Mouse (Mus musculus) thymus, adult 2 months (tissue): ENCODE data around the gene Troap. TPM values are rescaled to one million over a fixed set of nuclear protein-coding genes. Genes with fewer than 3 reads are reported as not detected.

Source experiments
- DNase-seq: peaks from one replicate; pipeline ENCODE4 v3.0.0; 2021
- H3K27ac ChIP-seq: fragments of 200-500 bp; 2 replicates; pipeline ENCODE4 v1.5.1; 2012; ENCODE audit warnings: low read length, control low read depth; ENCODE audit not compliant: control insufficient read depth, insufficient read depth
- H3K27me3 ChIP-seq: fragments of 200-500 bp; 2 replicates; pipeline ENCODE4 v1.6.1; 2012; ENCODE audit warnings: mild to moderate bottlenecking, low read length, moderate library complexity, mixed read lengths; ENCODE audit not compliant: control insufficient read depth, insufficient read depth
- H3K36me3 ChIP-seq: fragments of 200-500 bp; 2 replicates; pipeline ENCODE4 v1.6.1; 2012; ENCODE audit warnings: mild to moderate bottlenecking, low read length, moderate library complexity; ENCODE audit not compliant: control insufficient read depth, insufficient read depth
- H3K4me1 ChIP-seq: fragments of 200-500 bp; replicated peaks from 2 replicates; pipeline ENCODE4 v1.6.1; 2012; ENCODE audit warnings: low read length; ENCODE audit not compliant: control insufficient read depth, insufficient read depth
- H3K4me3 ChIP-seq: fragments of 200-500 bp; 2 replicates; pipeline ENCODE4 v1.5.1; 2012; ENCODE audit warnings: mild to moderate bottlenecking, low read length, control low read depth, moderate library complexity; ENCODE audit not compliant: control insufficient read depth, insufficient read depth
- CTCF ChIP-seq: fragments of 200-500 bp; IDR thresholded peaks from 2 replicates; pipeline ENCODE4 v1.5.1; 2012; ENCODE audit warnings: mild to moderate bottlenecking, control low read depth, low read length, moderate library complexity, borderline replicate concordance; ENCODE audit not compliant: control insufficient read depth, poor library complexity, insufficient read depth; ENCODE audit errors: extremely low read depth
- POLR2A ChIP-seq: fragments of 200-500 bp; IDR thresholded peaks from 2 replicates; pipeline ENCODE4 v1.6.1; 2012; ENCODE audit warnings: mild to moderate bottlenecking, low read length, control low read depth, moderate library complexity; ENCODE audit not compliant: control insufficient read depth, poor library complexity, insufficient read depth; ENCODE audit errors: extremely low read depth
- WGBS: fragments of 180-500 bp; shearing (Covaris S2); methylation state at CpG from one replicate; pipeline ENCODE4 v1.1.7; 2018; 5-methylcytosine and 5-hydroxymethylcytosine counted together
- polyA plus RNA-seq: library from polyadenylated mRNA; depleted of rRNA; stranded (reverse); fragments of >200 nt; gene quantifications from 2 replicates; pipeline ENCODE4 v1.2.3, GENCODE M21; 2012

Gene Troap
- polyA plus RNA-seq, 1 experiment = 40.8 TPM

DNA sequence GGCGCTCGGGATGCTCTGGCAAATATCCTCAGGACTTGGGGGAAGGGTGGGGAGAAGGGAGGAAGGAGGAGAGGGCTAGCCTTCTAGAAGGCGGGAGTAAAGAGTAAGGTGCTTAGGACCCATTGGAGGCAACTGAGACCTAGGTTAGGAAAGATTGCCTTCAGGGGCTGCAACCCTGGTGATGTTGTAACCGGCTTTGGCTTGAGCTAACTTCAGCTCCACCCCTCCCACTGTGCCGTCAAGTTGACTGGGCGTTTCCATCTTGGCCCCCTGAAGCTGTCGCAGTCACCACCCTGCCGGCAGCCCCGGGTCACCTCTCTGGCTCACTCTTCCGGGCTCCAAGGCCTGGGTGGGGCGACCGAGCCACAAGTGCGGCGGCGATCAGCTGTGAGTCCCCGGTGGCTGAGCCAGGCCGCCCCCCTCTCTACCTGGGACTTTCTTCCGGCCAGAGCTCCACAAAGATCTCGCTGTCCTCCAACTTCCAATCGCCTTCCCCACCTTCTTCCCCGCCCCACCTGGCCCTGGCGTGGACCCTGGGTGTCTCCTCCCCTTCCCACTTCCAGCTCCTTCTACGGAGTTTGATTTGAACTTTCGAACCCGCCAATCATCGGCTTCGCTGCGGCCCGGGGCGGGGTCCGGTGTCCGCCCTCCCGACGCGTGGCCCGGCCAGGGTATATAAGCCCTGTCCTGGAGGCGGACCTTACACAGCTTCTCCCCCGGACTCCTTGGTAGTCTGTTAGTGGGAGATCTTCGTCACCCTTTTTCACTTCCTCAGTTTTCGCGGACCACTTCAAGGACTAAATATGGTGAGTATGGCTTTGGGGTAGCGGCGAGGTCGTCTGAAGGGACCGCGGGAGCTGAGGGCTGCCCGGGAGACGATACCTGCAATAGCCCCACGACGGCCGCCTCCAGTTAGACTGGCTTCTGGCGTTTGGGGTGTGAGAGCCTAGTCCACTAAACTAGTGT, 44.5 kb upstream of the Troap start, which contains the start of gene Tuba1c:
Tuba1c (plus strand) TSS at position 273 of the 966 bp plus-strand sequence.
- H3K4me1 ChIP-seq = peaks cover 21% of the 10 kb centered on the region
- peak; percentile 86 for DNase-seq
- no peaks in the 10 kb centered on the region for H3K27me3 ChIP-seq
- peaks cover 5% of the 10 kb centered on the region for H3K36me3 ChIP-seq
- TF ChIP-seq POLR2A = peak; percentile 81
- 0 out of 2 replicates have a peak, but pooled peaks have one; percentile 32 for TF ChIP-seq CTCF
- H3K27ac ChIP-seq = peak within 1 kb of the TSS; percentile 27; the same call in 1 of the 2 replicates
- under 1% methylated on average over 52 of the region's 52 CpGs for WGBS
- H3K4me3 ChIP-seq = peak within 1 kb of the TSS; percentile 63

DNA sequence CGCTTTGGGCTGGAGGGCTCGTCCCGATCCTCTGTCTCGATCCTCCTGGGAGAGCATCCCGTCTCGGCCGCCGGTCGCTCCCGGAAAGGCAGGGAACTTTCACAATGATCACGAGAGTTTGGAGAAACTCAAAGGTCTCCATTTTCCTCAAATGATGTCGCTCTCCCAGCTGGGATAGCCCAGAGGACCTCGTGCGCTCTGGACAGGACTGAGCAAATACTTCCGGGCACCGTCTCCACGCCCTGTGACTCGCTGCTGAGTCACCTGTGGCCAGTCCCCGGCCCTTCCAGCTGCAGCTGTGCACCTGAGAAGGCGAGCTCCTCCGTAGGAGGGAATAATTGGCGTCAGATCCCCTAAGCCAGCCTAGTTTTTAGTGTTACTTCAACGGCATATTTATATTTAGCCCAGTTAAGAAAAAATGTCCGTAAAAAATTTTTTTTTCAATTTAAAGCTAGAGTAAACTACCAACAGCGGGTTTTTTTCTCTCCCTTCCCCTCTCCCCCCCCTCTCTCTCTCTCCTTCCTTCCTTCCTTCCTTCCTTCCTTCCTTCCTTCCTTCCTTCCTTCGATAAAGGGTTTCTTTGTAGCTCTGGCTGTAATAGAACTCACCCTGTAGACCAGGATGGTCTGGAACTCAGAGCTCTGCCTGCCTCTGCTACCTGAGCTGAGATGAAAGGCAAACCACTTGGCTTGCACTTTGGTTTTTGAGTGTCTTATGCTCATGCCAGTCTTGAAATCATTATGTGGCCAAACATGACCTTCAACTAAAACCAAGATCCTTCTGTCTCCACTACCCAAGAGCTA, 43.6 kb upstream of the Troap start:
- WGBS = 2% methylated on average over 26 of the region's 26 CpGs
- peaks cover 21% of the 10 kb centered on the region for H3K4me1 ChIP-seq

DNA sequence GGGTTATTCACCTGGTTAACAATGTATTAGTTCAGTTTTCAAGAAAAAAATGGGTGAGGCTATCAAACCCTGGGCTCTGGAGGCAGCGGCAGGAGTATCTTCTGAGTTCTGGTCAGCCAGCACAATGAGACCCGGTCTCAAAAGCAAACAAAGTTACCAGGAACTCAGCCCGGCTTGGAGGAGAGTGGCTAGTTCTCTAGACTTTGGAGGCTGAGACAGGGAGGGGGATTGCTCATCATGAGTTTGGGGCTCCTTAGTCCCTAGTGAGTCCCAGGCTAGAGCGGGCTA, 43.0 kb upstream of the Troap start:
- H3K4me3 ChIP-seq = peak overlapping the region; percentile 13; the same call in 1 of the 2 replicates
- H3K27ac ChIP-seq = no peak overlapping the region
- H3K36me3 ChIP-seq = peaks cover 19% of the 10 kb centered on the region
- WGBS = 84% methylated on average over 4 of the region's 4 CpGs
- TF ChIP-seq CTCF = no peak
- no peak for TF ChIP-seq POLR2A
- H3K27me3 ChIP-seq = no peaks in the 10 kb centered on the region
- peaks cover 21% of the 10 kb centered on the region for H3K4me1 ChIP-seq
- no peak for DNase-seq

More for the DNA sequence above, 43.6 kb upstream of the Troap start:
- Histone ChIP-seq H3K36me3 (peaks cover 14% of the 10 kb centered on the region), H3K4me3 (peak overlapping the region; percentile 63), H3K27me3 (no peaks in the 10 kb centered on the region), H3K27ac (no peak overlapping the region)
- peak; percentile 27 for DNase-seq
- TF ChIP-seq CTCF (no peak), POLR2A (no peak)

DNA sequence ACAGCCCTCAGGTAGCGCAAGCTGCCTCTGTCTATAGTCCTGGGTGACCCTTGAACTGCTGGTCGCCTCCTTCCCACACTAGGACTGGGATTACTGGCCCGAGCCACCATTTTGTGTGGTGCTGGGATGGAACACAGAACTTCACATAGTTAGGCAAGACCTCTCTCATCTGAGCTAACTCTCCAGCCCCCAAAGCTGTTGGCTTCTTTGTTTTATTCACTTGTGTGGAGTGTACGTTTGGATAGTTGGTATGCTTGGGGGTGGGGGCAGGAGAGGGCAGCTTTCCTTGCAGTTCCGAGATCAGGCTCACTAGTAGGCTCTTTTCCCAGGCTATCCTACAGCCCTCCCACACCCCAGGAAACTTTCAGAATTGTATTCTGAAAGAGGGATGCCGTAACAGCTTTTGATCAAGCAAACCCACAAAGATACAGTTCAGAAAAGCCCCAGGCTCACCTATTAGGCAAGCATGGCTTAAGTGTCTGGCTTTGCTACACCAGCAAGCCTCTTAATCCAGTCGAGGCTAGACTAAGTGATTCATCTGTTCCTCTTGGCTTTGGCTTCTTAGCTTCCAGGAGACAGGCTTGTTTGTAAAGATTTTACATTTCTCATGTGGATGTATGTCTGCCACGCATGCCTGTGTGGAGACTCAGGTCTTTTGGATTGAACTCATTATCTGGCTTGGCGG, 42.2 kb upstream of the Troap start:
- Histone ChIP-seq H3K36me3 (peaks cover 23% of the 10 kb centered on the region), H3K4me3 (no peak overlapping the region), H3K4me1 (peaks cover 21% of the 10 kb centered on the region), H3K27ac (no peak overlapping the region), H3K27me3 (no peaks in the 10 kb centered on the region)
- no peak for DNase-seq
- TF ChIP-seq POLR2A = no peak
- TF ChIP-seq CTCF = no peak
- 84% methylated on average over 9 of the region's 9 CpGs for WGBS

GRCm38 (mm10) chr15:99032726-99033250, 41.6 kb upstream of the Troap start:
- H3K4me3 ChIP-seq = no peak overlapping the region
- peaks cover 21% of the 10 kb centered on the region for H3K4me1 ChIP-seq
- H3K36me3 ChIP-seq = peaks cover 23% of the 10 kb centered on the region
- H3K27me3 ChIP-seq = no peaks in the 10 kb centered on the region
- DNase-seq = no peak
- H3K27ac ChIP-seq = no peak overlapping the region
- TF ChIP-seq POLR2A (no peak), CTCF (no peak)
- 59% methylated on average over 7 of the region's 7 CpGs for WGBS

DNA sequence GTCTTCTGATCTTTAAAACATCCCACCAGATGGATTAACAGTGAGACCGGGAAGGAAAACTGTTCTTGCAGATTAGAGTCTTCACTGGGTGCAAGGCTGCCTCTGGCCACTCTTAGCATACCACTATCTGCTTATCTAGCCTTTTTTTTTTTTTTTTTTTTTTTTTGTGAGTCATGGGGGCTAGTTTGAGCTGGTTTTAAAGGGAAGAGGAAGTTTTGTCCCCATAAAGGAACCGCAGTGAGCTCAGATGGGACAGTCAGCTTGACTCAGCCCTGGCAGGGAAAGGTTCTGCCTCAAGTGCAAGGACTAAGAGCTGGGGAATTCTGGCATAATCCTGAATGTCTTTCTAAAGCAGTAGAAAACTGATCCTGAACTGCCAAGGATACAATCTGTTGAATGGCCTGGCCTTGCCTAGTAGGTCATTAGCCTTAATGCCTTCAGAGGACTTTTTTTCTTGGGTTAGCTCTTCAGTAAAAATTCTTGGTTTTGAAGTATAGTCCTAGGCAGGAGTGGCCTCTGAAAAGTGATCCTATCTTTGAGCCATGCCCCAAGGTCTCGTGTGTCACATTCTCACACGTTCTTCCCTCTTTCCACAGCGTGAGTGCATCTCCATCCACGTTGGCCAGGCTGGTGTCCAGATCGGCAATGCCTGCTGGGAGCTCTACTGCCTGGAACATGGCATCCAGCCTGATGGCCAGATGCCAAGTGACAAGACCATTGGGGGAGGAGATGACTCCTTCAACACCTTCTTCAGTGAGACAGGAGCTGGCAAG, 40.7 kb upstream of the Troap start:
- no peaks in the 10 kb centered on the region for H3K27me3 ChIP-seq
- TF ChIP-seq POLR2A (no peak), CTCF (no peak)
- 70% methylated on average over 7 of the region's 7 CpGs for WGBS
- H3K27ac ChIP-seq = no peak overlapping the region
- no peak overlapping the region for H3K4me3 ChIP-seq
- peaks cover 30% of the 10 kb centered on the region for H3K36me3 ChIP-seq
- no peak for DNase-seq
- peaks cover 21% of the 10 kb centered on the region for H3K4me1 ChIP-seq
